Mouse (Mus musculus): ENCODE measurements around the gene Lrrc28.
"Not testable (repeated sequence)": the region's sequence is repeated elsewhere in the genome, so short reads cannot be mapped to it uniquely, and the experiment has no call there.

Gene Lrrc28

GRCm38 (mm10) chr7:67528821-67529221 is 116.2 kb downstream of the Lrrc28 start:
- no peak for DNase-seq (ENCODE audit: low spot score)

GRCm38 (mm10) chr7:67528063-67528811 is 116.8 kb downstream of the Lrrc28 start:
- no peak for DNase-seq (ENCODE audit: low spot score)

DNA sequence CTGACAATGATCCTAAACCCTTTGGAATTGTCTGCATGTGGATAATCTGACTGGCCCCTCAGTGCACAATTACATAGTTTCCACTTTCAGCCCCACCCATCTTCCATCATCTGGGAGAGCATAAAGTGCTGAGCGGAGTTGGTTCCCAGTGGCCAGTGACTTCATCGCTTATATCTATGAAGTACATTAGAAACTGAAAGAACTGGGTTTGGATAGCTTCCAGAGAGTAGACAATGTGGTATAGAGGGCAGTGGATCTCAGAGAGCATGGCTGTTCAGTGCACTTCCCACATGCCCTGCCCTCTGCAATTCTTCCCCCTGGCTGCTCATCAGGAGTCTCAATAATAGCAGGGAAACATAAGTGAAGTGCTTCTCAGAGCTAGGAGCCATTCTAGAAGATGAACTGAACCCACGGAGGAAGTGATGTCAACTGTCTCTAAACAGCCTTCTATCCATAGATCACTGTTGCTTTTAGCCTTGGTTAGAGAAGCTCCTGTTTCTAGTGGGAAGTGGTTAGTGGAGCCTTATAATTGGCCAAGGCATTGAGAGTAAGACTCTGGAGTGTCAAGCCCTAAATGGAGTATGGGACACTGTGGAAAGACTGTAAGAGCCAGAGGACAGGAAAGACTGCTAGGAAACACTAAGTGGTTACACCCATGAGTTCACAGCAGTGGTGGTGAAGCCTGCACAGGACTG is 119.0 kb downstream of the Lrrc28 start:
- DNase-seq (ENCODE audit: low spot score), result no peak

DNA sequence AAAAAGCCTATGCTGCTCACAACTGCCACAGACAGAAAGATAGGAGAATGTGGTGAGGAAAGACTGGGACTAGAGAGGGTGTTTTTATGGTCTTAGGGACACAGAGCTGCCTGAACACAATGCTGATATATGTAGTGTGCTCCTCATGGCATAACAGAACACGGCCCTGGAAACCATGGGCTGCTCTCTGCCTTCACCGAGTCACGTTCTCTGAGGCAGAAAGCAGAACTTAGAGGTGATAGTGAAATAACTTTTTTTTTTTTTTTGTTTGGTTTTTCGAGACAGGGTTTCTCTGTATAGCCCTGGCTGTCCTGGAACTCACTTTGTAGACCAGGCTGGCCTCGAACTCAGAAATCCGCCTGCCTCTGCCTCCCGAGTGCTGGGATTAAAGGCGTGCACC is 121.0 kb downstream of the Lrrc28 start:
- DNase-seq (ENCODE audit: low spot score), result not testable (repeated sequence)

- no peak for DNase-seq (ENCODE audit: low spot score)
These were observed 121.7 kb downstream of the Lrrc28 start for GRCm38 (mm10) chr7:67523400-67523799.

- not testable (repeated sequence) for DNase-seq (ENCODE audit: low spot score)
These were observed 123.3 kb downstream of the Lrrc28 start for GRCm38 (mm10) chr7:67521731-67522130.

GRCm38 (mm10) chr7:67520959-67521358 is 124.1 kb downstream of the Lrrc28 start:
- DNase-seq (ENCODE audit: low spot score), result no peak

GRCm38 (mm10) chr7:67520001-67520400 is 125.1 kb downstream of the Lrrc28 start:
- no peak for DNase-seq (ENCODE audit: low spot score)

DNA sequence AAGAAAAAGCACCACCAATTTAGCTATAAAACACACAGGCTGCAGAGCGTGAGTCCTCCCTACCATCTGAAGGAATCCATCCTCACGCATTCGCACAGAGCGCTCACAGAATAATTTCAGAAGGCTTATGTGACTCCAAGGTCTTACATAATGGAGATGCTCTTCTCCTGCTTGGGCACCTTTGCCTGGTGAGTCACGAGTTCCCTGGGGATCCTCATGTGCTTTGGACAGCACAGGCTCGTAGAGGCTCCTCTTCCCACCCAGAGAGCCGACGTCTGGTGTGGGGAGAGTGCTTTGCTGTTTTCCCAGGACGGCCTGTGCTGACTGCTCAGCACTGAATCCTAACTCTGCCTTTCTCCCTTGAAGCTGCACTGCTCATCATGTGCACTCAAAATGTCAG is 129.4 kb downstream of the Lrrc28 start:
- no peak for DNase-seq (ENCODE audit: low spot score)

- DNase-seq (ENCODE audit: low spot score), result no peak
These were observed 130.2 kb downstream of the Lrrc28 start for GRCm38 (mm10) chr7:67514893-67515292.

- DNase-seq (ENCODE audit: low spot score), result no peak
These were observed 130.7 kb downstream of the Lrrc28 start for GRCm38 (mm10) chr7:67514380-67514779.

- no peak for DNase-seq (ENCODE audit: low spot score)
These were observed 131.4 kb downstream of the Lrrc28 start for GRCm38 (mm10) chr7:67513656-67514055.

DNA sequence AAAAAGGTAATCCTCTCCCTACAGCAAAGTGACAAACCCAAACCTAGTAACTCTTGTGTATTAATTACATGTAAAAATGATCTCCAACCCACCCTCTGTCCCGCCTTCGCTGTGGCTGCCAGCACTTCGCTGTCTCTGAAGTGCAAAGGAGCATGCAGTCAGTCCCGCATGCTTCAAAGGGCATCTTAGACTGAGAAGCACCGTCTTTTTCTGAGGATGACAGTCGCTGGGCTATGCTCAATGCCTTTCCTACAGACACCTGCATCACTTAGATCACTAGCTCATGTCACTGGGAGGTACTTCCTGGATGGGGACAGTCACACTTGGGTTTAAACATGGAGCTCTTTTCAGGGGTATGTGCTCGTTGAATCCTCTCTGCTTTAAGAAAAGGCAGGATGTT is 133.5 kb downstream of the Lrrc28 start:
- no peak for DNase-seq (ENCODE audit: low spot score)

DNA sequence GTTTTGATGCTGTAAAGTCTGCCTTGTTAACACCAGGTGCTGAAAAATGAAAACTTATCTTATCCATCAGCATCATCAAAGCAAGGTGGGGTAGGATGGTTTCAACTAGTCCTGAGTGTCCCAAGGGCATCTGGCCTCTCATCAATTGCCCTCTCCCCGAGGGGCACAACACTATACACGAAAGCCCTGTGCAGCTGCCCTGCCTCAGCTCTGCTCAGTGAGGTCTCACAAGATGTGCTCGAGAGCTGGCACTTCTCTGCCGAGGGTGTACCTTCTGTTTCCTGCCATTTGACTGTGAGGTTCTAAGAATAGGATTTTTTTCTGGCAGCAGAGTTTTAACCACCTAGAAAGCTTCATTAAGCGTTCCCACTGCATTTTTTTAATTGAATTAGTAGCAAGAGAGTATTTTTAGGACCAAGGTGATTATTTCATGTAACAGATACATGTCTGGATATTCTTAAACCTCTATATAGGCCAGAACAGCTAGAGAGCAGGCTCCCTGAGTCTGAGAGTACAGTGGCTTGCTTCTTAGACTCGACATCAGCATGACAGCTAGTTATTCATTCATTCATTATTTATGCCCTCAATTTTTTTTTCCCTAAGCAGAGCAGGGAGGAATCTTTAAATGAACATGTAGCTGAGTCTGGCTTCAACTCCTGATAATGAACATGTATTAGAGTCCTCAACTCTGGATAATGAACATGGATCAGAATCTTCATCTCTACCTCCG is 141.6 kb downstream of the Lrrc28 start:
- DNase-seq (ENCODE audit: low spot score), result no peak

- DNase-seq (ENCODE audit: low spot score), result no peak
These were observed 142.4 kb downstream of the Lrrc28 start for GRCm38 (mm10) chr7:67502631-67503030.

DNA sequence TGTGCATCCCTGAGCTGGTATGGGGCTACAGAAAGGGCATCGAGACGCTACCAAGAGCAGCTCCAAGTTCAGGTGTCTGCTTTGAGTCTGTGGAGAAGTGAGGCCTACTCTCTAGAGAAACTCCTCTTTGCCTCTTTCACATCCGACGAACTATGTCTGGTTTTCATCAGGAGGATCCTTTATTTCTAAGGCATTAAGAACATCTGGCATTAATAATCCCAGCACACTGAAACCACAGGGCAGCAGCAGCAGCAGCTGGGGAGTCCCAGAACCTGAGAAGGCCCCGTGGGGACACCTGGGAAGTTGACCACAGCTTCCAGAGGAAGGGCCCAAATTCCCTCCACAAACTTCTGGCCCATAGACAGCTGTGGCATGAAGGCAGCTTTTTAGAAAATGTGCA is 144.2 kb downstream of the Lrrc28 start:
- no peak for DNase-seq (ENCODE audit: low spot score)

- DNase-seq (ENCODE audit: low spot score), result no peak
These were observed 144.8 kb downstream of the Lrrc28 start for GRCm38 (mm10) chr7:67500076-67500828.

DNA sequence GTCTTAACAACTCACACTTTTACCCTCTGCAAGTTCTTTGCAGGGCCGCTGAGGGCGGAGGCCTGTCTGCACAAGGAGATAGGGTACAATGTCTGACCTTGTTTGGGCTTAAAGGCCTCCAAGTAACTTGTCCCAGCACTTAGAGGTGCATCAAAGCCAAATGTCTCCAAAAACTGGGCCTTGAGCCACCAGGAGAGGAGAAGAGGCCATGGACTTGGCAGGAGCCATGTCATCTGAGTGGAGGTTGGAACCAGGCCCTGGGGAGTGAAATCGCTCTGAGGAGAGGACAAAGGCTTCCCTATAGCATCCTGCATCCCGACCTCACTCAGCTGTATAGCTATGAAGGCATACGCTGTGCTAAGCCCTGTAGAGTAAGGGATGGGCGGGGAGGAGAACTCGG is 145.6 kb downstream of the Lrrc28 start:
- DNase-seq (ENCODE audit: low spot score), result no peak

GRCm38 (mm10) chr7:67493795-67494687 is 151.0 kb downstream of the Lrrc28 start:
- DNase-seq (ENCODE audit: low spot score), result no peak

GRCm38 (mm10) chr7:67487889-67488411 is 157.1 kb downstream of the Lrrc28 start:
- DNase-seq (ENCODE audit: low spot score), result no peak
